Mouse (Mus musculus) liver, embryonic 13.5 days (tissue): ENCODE measurements at regions not wholly inside any gene's neighbourhood (a gene's known extent, or its start where the extent isn't known, plus 50 kb on each side); places are given as distances from the start of the nearest gene placed in this dataset.

Source experiments
- ATAC-seq: fragments of 200-750 bp; cut with Nextera tagmentation; 2 replicates; pipeline ENCODE4 v1.8.0; 2017; ENCODE audit warnings: low read depth, mild to moderate bottlenecking, moderate number of reproducible peaks, moderate library complexity
- DNase-seq: peaks from one replicate; pipeline ENCODE4 v3.0.0; 2022
- H3K27ac ChIP-seq: fragments of 300-500 bp; sonication (generic); 2 replicates; pipeline ENCODE4 v1.5.1; 2015; ENCODE audit warnings: moderate library complexity, mild to moderate bottlenecking, inconsistent platforms
- H3K27me3 ChIP-seq: fragments of 300-500 bp; sonication (generic); 2 replicates; pipeline ENCODE4 v1.6.1; 2015; ENCODE audit warnings: mild to moderate bottlenecking, inconsistent platforms
- H3K36me3 ChIP-seq: fragments of 300-500 bp; sonication (generic); 2 replicates; pipeline ENCODE4 v1.6.1; 2015; ENCODE audit warnings: mild to moderate bottlenecking, inconsistent platforms
- H3K4me1 ChIP-seq: fragments of 300-500 bp; sonication (generic); replicated peaks from 2 replicates; pipeline ENCODE4 v1.6.1; 2015; ENCODE audit warnings: inconsistent platforms
- H3K4me2 ChIP-seq: fragments of 300-500 bp; sonication (generic); 2 replicates; pipeline ENCODE4 v1.6.1; 2015; ENCODE audit warnings: inconsistent platforms, mild to moderate bottlenecking, moderate library complexity
- H3K4me3 ChIP-seq: fragments of 300-500 bp; sonication (generic); replicated peaks from 2 replicates; pipeline ENCODE4 v1.5.1; 2015; ENCODE audit warnings: mild to moderate bottlenecking, inconsistent platforms
- H3K9ac ChIP-seq: fragments of 300-500 bp; sonication (generic); 2 replicates; pipeline ENCODE4 v1.6.1; 2015; ENCODE audit warnings: mild to moderate bottlenecking, inconsistent platforms
- H3K9me3 ChIP-seq: fragments of 300-500 bp; sonication (generic); replicated peaks from 2 replicates; pipeline ENCODE4 v1.6.1; 2016; ENCODE audit warnings: inconsistent platforms
- WGBS: fragments of 180-500 bp; shearing (Covaris S2); methylation state at CpG from one replicate; pipeline ENCODE4 v1.1.7; 2015; ENCODE audit not compliant: insufficient replicate concordance; 5-methylcytosine and 5-hydroxymethylcytosine counted together

DNA sequence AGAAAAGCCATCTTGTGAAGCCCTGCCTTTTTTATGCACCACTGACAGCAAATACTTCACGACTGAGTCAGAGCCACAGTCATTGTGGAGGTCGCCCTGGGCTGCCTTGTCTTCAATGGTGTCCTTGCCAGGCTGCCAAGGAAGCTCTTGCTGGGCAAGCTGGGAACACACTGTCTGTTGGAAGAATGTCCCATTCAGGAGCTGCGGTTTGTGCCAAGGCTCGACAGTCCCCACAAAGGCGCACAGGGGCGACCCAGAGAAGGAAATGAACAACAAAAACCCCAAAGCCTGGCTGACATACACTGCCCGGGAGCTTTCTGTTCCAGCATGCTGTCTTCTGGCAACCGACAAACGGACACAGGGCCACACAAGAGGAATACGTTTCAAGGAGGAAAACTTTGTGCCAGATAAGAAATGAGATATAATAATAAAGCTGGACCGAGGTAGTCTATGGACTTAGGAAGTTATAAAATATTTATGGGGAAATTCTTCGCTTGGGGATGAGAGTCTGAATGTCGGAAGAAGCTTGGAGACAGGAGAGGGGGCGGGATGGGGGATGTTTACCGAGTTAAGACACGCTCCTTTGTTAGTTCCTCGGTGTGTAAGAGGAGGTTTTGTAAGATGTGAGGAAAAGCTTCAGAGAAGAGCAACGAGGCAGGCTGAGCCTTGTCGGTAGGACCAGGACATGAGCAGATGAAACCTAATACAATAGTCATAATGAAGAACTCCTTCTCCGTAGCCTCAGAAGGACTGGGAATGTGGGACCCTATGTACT is 261.5 kb downstream of the Fzd1 start:
- H3K4me3 ChIP-seq = no peak overlapping the region
- no peak overlapping the region for H3K27ac ChIP-seq
- H3K27me3 ChIP-seq = no peaks in the 10 kb centered on the region
- no peak overlapping the region for H3K9ac ChIP-seq
- H3K4me2 ChIP-seq = no peak overlapping the region
- H3K4me1 ChIP-seq = no peaks in the 10 kb centered on the region; the same call in 1 of the 2 replicates
- WGBS = 21% methylated on average over 20 of the region's 20 CpGs
- ATAC-seq (no peak), DNase-seq (no peak)
- H3K36me3 ChIP-seq = no peaks in the 10 kb centered on the region
- H3K9me3 ChIP-seq = no peaks in the 10 kb centered on the region

DNA sequence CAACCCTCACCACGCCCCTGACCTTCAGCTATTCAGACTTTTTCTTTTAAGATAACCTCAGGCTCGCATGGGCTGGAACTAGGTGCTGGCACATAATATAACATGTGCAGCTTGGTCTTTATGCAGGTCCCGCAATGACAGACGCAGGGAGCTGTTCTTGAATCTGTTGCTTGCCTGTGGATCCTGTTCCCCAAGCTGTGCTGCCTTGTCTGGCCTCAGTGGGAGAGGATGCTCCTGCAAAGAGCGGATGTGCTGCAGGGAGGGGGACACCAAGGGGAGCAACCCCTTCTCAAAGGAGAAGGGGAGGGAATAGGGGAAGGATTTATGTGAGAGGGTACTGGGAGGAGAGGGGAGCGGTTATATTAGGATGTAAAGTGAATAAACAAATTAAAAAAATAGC is 262.4 kb downstream of the Fzd1 start:
- DNase-seq (no peak), ATAC-seq (no peak)
- H3K4me3 ChIP-seq = no peak overlapping the region
- H3K9ac ChIP-seq = no peak overlapping the region
- no peak overlapping the region for H3K4me2 ChIP-seq
- H3K27me3 ChIP-seq = no peaks in the 10 kb centered on the region
- H3K27ac ChIP-seq = no peak overlapping the region
- no peaks in the 10 kb centered on the region for H3K9me3 ChIP-seq
- WGBS = 59% methylated on average over 6 of the region's 6 CpGs
- no peaks in the 10 kb centered on the region for H3K36me3 ChIP-seq
- no peaks in the 10 kb centered on the region; the same call in 1 of the 2 replicates for H3K4me1 ChIP-seq

DNA sequence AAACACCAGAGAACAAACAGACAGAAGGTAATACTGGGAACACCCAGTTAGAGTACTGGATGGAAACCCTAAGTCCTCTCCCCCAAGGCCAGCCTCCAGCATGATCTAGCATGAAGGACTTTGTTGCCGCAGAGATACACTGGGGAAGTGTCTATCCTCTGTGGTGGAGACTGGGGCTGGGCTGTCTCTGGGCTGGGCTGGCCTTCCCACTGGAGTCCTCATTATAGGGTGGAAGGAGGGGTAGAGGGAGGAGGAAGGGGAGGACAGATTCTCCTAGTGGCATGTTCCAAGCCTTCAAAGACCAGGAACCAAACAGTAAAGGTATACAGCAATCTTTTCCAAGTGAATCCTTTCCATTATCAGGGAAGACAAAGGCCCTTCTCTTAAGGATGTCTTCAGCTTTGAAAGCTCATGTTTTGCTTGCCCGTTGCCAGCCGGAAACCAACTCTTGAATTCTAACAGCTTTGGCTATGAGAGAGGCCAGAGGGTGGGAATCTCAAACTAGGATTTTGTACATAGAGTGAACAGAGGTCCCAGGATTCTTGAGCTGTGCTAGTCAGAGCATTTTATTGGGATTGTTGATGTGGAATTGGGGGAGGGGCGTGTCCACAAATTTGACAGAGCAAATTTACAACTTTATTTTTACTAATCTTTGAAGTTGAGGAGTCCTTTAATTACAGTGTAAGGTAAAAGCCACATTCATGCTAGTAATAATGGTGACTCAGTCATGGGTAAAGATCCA is 271.3 kb downstream of the Fzd1 start:
- H3K9me3 ChIP-seq = no peaks in the 10 kb centered on the region
- no peak overlapping the region for H3K4me3 ChIP-seq
- H3K36me3 ChIP-seq = no peaks in the 10 kb centered on the region
- no peak overlapping the region for H3K9ac ChIP-seq
- WGBS = 72% methylated on average over 4 of the region's 4 CpGs
- H3K4me1 ChIP-seq = no peaks in the 10 kb centered on the region
- H3K27me3 ChIP-seq = no peaks in the 10 kb centered on the region
- H3K4me2 ChIP-seq = no peak overlapping the region
- H3K27ac ChIP-seq = no peak overlapping the region
- ATAC-seq (no peak), DNase-seq (no peak)

DNA sequence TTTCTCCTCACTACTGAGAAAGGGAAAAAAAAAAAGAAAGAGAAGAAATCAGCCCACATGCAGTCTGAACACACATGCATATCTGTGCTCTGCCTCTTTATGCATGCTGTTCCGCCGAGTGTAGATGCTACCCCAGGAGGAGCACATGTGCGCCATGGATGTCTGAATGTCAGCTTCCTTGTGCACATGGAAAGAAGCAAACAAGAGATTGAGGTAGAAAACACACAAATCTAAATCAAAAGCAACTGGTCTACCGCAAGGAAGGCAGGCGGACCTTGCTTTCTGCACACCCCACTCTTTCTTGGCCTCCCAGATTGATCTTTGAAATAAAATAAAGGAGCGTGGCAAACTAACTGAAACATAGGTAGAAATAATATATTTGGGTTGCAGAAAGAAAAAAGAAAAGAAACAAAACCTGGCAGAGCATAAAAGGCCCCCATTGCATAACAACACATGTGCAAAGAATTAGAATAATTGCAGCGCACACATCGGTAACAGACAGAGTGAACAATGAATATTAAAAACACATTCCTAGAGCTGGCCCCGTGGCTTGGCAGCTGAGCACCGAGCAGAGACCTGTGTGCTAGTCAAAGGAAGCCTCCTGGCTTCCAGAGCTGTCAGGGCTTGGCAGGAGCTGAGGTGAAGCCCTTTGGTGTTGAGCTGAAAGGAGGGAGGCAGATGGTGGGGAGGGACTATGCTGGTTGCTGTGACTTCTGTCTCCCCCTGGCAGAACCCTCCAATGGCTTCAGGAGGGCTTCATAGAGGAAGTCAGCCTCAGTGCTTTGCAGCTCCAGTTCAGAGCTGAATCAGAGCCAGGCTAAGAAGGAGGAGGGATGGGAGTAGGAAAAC is 272.1 kb downstream of the Fzd1 start:
- WGBS = 60% methylated on average over 10 of the region's 10 CpGs
- Histone ChIP-seq H3K9me3 (no peaks in the 10 kb centered on the region), H3K4me1 (no peaks in the 10 kb centered on the region), H3K4me2 (no peak overlapping the region), H3K27me3 (no peaks in the 10 kb centered on the region), H3K36me3 (no peaks in the 10 kb centered on the region), H3K27ac (no peak overlapping the region), H3K9ac (no peak overlapping the region), H3K4me3 (no peak overlapping the region)
- DNase-seq (no peak), ATAC-seq (no peak)

DNA sequence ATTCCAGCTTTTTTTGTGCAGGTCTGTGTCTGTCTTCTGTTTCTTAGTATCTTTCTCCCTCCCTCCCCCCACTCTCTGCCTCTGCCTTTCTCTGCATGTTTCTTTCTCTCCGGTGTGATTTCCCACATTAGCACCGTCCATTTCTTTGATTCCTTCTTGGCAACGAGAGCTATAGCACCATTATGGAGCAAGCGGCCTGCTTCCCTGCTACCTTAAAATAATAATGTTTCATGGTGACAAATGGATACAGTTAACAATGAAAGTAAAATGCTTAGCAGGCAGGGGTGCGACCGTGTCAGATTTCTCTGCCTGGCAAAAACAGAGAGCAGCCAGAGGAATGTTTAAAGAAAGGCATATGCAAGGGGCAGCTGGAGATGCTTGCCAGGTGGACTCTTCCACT is 273.1 kb downstream of the Fzd1 start:
- no peak overlapping the region for H3K4me3 ChIP-seq

DNA sequence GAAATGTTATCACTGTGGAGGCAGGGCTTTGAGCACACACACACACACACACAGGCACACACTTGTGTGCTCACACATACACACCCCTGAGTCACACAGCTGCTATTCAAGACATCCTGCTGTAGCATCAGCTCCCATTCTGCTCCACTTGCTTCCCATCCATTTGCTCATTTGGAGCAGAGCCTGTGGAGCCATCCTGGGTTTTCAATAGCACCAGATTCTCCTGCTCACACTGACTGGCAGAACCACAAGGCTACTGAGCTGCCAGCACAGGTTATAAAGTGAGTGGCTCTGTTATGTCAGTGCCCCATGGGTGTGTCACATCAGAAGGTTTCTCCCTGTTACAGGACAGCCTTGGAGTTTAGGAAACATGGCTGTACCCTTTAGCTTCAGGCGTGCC is 273.7 kb downstream of the Fzd1 start:
- no peaks in the 10 kb centered on the region for H3K27me3 ChIP-seq
- no peaks in the 10 kb centered on the region for H3K36me3 ChIP-seq
- ATAC-seq (no peak), DNase-seq (no peak)
- WGBS = 53% methylated on average over 1 of the region's 1 CpGs
- H3K9ac ChIP-seq = no peak overlapping the region
- H3K4me1 ChIP-seq = no peaks in the 10 kb centered on the region
- no peaks in the 10 kb centered on the region for H3K9me3 ChIP-seq
- no peak overlapping the region for H3K4me3 ChIP-seq
- H3K27ac ChIP-seq = no peak overlapping the region
- H3K4me2 ChIP-seq = no peak overlapping the region

More for the DNA sequence above, 273.1 kb downstream of the Fzd1 start:
- DNase-seq (no peak), ATAC-seq (no peak)
- H3K4me1 ChIP-seq = no peaks in the 10 kb centered on the region
- H3K36me3 ChIP-seq = no peaks in the 10 kb centered on the region
- WGBS = 52% methylated on average over 6 of the region's 6 CpGs
- H3K27ac ChIP-seq = no peak overlapping the region
- no peak overlapping the region for H3K4me2 ChIP-seq
- H3K27me3 ChIP-seq = no peaks in the 10 kb centered on the region
- no peaks in the 10 kb centered on the region for H3K9me3 ChIP-seq
- no peak overlapping the region for H3K9ac ChIP-seq

DNA sequence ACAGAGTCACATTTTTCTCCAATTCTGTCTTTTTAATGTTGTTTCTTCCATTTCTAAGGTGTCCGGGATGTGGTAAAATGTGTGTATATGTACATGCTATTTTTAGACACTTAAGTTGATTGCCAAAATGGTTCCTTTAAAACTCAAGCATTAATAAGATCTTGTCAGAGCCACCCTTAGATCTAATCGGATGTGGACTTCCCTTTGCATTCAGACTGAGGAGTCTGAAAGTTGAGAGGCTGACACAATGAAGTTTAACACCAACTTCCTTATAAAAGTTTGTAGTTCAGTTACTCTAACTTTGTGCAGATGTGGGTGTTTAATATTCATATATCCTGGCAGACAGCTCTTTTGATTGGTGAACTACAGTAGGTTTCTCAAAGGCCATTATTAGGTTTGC is 282.1 kb downstream of the Mterf1b start:
- no peaks in the 10 kb centered on the region for H3K27me3 ChIP-seq
- ATAC-seq = no peak
- 35% methylated on average over 2 of the region's 2 CpGs for WGBS

More for the DNA sequence above, 282.1 kb downstream of the Mterf1b start:
- H3K9me3 ChIP-seq = no peaks in the 10 kb centered on the region
- no peak overlapping the region for H3K4me3 ChIP-seq
- no peaks in the 10 kb centered on the region for H3K4me1 ChIP-seq
- H3K9ac ChIP-seq = no peak overlapping the region
- no peak for DNase-seq
- no peak overlapping the region for H3K27ac ChIP-seq
- H3K4me2 ChIP-seq = no peak overlapping the region
- H3K36me3 ChIP-seq = no peaks in the 10 kb centered on the region
